Mouse (Mus musculus): Measurements from ENCODE around the gene Mllt1. TPM values are rescaled to one million over a fixed set of nuclear protein-coding genes. Genes with fewer than 3 reads are reported as not detected.
"Not testable (repeated sequence)": the region's sequence is repeated elsewhere in the genome, so short reads cannot be mapped to it uniquely, and the experiment has no call there.

Gene Mllt1
- polyA plus RNA-seq, 1 experiment, result 43.2 TPM

DNA sequence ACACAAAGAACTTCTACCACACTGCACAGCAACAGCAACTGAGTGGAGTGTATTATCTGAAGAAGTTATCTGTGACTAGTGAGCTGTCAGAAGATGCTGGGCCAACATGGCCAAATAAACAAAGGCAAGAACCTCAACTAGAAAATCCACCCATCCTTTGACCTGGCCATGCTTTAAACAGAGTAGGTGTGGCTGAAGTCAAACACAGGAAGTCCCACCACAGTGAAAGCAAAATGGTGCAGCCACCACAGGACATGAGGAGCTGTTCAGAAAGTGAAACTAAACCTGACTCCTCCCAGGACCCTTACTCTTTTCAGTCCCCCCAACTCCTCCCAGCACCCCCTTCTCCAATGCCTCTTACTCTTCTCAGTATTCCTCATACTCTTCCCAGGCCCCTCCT lies 21.8 kb downstream of the Mllt1 start:
- Histone ChIP-seq H3K36me3 (replicated peaks; ENCODE audit: low read length) (peaks cover 84% of the 10 kb centered on the region), H3K4me3 (replicated peaks) (peak overlapping the region; percentile 21), H3K27me3 (replicated peaks) (no peaks in the 10 kb centered on the region), H3K4me1 (peaks cover 59% of the 10 kb centered on the region), H3K9me3 (no peaks in the 10 kb centered on the region)
- TF ChIP-seq FLI1 (IDR thresholded peaks at IDR 0.05; ENCODE audit: low read length) (no peak), GATA1 (IDR thresholded peaks at IDR 0.05; ENCODE audit: borderline replicate concordance, low read length) (no peak)

GRCm38 (mm10) chr17:56913023-56913422 lies 22.2 kb downstream of the Mllt1 start:
- H3K36me3 ChIP-seq (replicated peaks; ENCODE audit: low read length), result peaks cover 86% of the 10 kb centered on the region
- H3K4me3 ChIP-seq (replicated peaks), result no peak overlapping the region
- no peaks in the 10 kb centered on the region for H3K9me3 ChIP-seq
- H3K4me1 ChIP-seq, result peaks cover 64% of the 10 kb centered on the region
- no peak for TF ChIP-seq GATA1 (IDR thresholded peaks at IDR 0.05; ENCODE audit: borderline replicate concordance, low read length)
- no peak for TF ChIP-seq FLI1 (IDR thresholded peaks at IDR 0.05; ENCODE audit: low read length)
- no peaks in the 10 kb centered on the region for H3K27me3 ChIP-seq (replicated peaks)

DNA sequence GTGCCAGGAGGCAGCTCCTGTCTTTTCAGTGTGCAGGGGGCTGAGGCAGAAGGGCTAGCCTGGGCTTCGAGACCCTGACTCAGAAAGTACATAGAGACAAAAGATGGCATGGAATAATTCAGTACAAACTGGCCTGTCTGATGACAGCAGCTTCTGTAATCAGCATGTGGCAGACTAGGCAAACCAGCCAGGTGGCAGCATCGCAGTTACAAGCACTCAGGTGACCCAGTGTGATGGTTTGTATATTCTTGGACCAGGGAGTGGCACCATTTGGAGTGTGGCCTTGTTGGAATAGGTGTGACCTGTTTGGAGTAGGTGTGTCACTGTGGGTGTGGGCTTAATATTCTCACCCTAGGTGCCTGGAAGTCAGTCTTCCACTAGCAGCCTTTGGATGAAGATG lies 25.5 kb downstream of the Mllt1 start:
- H3K9me3 ChIP-seq; H3K27me3 ChIP-seq (replicated peaks): not testable (repeated sequence)
- peaks cover 93% of the 10 kb centered on the region for H3K36me3 ChIP-seq (replicated peaks; ENCODE audit: low read length)

DNA sequence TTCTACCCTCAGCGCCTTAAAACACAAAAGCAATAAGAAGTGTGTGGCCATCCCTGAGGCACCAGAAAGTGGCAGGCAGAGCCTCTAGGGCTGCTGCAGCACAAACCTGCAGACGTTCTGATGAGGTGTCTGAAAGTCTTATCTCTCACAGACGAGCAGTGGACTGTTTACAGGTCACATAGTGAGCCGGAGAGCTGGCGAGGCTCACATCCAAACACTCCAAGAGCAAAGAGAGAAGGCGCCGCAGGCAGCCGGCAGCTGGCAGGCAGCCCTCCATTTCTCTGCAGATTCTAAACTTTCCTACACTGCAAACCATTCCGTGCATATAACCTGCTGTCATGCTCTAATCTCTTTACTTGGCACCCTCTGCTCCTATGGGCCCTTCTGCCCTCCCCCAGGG lies 27.3 kb downstream of the Mllt1 start:
- TF ChIP-seq GATA1 (IDR thresholded peaks at IDR 0.05; ENCODE audit: borderline replicate concordance, low read length) (no peak), FLI1 (IDR thresholded peaks at IDR 0.05; ENCODE audit: low read length) (no peak)
- Histone ChIP-seq H3K9me3 (no peaks in the 10 kb centered on the region), H3K4me1 (peaks cover 70% of the 10 kb centered on the region), H3K27me3 (replicated peaks) (no peaks in the 10 kb centered on the region), H3K4me3 (replicated peaks) (no peak overlapping the region), H3K36me3 (replicated peaks; ENCODE audit: low read length) (peaks cover 94% of the 10 kb centered on the region)

More for the DNA sequence above, 25.5 kb downstream of the Mllt1 start:
- not testable (repeated sequence) for H3K4me3 ChIP-seq (replicated peaks)
- peaks cover 78% of the 10 kb centered on the region for H3K4me1 ChIP-seq

DNA sequence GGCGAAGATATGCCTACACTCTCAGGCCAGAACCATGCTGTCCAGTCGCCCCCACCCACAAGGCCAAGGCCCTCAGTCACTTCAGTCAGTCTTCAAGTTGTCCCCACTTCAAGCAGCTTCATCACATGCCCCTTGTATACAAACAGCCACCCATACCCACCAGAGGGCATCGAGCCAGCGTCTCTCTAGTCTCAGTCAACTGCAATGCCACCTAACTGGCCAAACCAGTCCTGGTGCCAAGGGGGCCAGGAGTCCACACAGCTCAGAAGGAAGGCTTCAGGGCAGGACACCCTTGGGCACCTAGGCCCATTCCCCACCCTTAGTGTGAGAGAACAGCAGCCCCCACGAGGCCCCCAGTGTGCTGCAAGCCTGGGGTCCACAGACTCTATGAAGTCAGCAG lies 28.1 kb downstream of the Mllt1 start:
- H3K36me3 ChIP-seq (replicated peaks; ENCODE audit: low read length), result peaks cover 96% of the 10 kb centered on the region
- H3K27me3 ChIP-seq (replicated peaks), result no peaks in the 10 kb centered on the region
- no peak for TF ChIP-seq FLI1 (IDR thresholded peaks at IDR 0.05; ENCODE audit: low read length)
- peaks cover 73% of the 10 kb centered on the region for H3K4me1 ChIP-seq
- no peaks in the 10 kb centered on the region for H3K9me3 ChIP-seq
- H3K4me3 ChIP-seq (replicated peaks), result no peak overlapping the region

- Histone ChIP-seq H3K4me3 (replicated peaks) (no peak overlapping the region), H3K9me3 (no peaks in the 10 kb centered on the region), H3K4me1 (peaks cover 76% of the 10 kb centered on the region), H3K36me3 (replicated peaks; ENCODE audit: low read length) (peaks cover 96% of the 10 kb centered on the region), H3K27me3 (replicated peaks) (no peaks in the 10 kb centered on the region)
- TF ChIP-seq GATA1 (IDR thresholded peaks at IDR 0.05; ENCODE audit: borderline replicate concordance, low read length) (no peak), FLI1 (IDR thresholded peaks at IDR 0.05; ENCODE audit: low read length) (no peak)
These were observed 29.0 kb downstream of the Mllt1 start for GRCm38 (mm10) chr17:56906166-56906565.

- no peak for TF ChIP-seq FLI1 (IDR thresholded peaks at IDR 0.05; ENCODE audit: low read length)
- TF ChIP-seq GATA1 (IDR thresholded peaks at IDR 0.05; ENCODE audit: borderline replicate concordance, low read length), result no peak
- H3K36me3 ChIP-seq (replicated peaks; ENCODE audit: low read length), result peaks cover 98% of the 10 kb centered on the region
- no peaks in the 10 kb centered on the region for H3K9me3 ChIP-seq
- H3K4me3 ChIP-seq (replicated peaks), result no peak overlapping the region
- peaks cover 87% of the 10 kb centered on the region for H3K4me1 ChIP-seq
- no peaks in the 10 kb centered on the region for H3K27me3 ChIP-seq (replicated peaks)
These were observed 32.5 kb downstream of the Mllt1 start for GRCm38 (mm10) chr17:56902698-56903097.

- H3K9me3 ChIP-seq, result no peaks in the 10 kb centered on the region
- peaks cover 100% of the 10 kb centered on the region for H3K36me3 ChIP-seq (replicated peaks; ENCODE audit: low read length)
- H3K27me3 ChIP-seq (replicated peaks), result no peaks in the 10 kb centered on the region
- peaks cover 62% of the 10 kb centered on the region for H3K4me1 ChIP-seq
- peak overlapping the region; percentile 54 for H3K4me3 ChIP-seq (replicated peaks)
- TF ChIP-seq GATA1 (IDR thresholded peaks at IDR 0.05; ENCODE audit: borderline replicate concordance, low read length), result no peak
- no peak for TF ChIP-seq FLI1 (IDR thresholded peaks at IDR 0.05; ENCODE audit: low read length)
These were observed 37.5 kb downstream of the Mllt1 start for GRCm38 (mm10) chr17:56897630-56898195.

DNA sequence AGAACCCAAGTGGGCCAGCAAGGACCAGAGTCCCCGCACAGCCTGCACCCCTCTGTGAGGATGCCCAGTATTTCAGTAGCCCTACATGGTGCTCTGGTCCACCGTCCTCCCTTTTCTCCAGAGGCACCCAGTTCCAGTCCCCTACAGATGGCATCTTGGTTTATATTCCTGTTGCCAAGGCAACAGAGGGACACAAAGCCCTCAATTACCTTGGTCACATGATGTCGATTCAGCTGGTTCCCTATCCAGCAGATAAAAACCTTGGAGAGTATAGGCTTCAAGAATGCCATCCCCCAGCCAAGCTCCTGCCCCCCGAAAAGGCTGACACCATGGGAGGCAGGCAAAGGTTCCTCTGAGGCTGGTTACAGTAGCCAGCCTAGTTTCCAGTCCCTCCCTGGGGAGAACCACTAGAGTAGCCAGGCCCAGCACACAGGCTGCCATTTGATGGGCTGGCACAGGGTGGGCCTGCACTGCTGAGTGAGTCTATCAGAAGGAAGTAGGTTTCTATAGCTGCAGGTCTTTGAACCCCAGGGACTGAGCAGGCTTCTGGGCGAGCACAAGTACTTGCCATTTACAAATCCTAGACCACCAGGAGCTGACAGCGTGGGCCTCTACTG lies 38.6 kb downstream of the Mllt1 start:
- no peaks in the 10 kb centered on the region for H3K27me3 ChIP-seq (replicated peaks)
- H3K4me1 ChIP-seq, result peaks cover 60% of the 10 kb centered on the region
- H3K4me3 ChIP-seq (replicated peaks), result no peak overlapping the region
- no peaks in the 10 kb centered on the region; the same call in 1 of the 2 replicates for H3K9me3 ChIP-seq
- peaks cover 100% of the 10 kb centered on the region for H3K36me3 ChIP-seq (replicated peaks; ENCODE audit: low read length)
- TF ChIP-seq FLI1 (IDR thresholded peaks at IDR 0.05; ENCODE audit: low read length) (no peak), GATA1 (IDR thresholded peaks at IDR 0.05; ENCODE audit: borderline replicate concordance, low read length) (no peak)

- H3K27me3 ChIP-seq (replicated peaks), result no peaks in the 10 kb centered on the region
- peaks cover 58% of the 10 kb centered on the region for H3K4me1 ChIP-seq
- TF ChIP-seq GATA1 (IDR thresholded peaks at IDR 0.05; ENCODE audit: borderline replicate concordance, low read length) (no peak), FLI1 (IDR thresholded peaks at IDR 0.05; ENCODE audit: low read length) (no peak)
- no peak overlapping the region for H3K4me3 ChIP-seq (replicated peaks)
- no peaks in the 10 kb centered on the region; the same call in 1 of the 2 replicates for H3K9me3 ChIP-seq
- peaks cover 94% of the 10 kb centered on the region for H3K36me3 ChIP-seq (replicated peaks; ENCODE audit: low read length)
These were observed 39.8 kb downstream of the Mllt1 start for GRCm38 (mm10) chr17:56895368-56895918.
